Mouse (Mus musculus) CD4-positive, CD25-positive, alpha-beta regulatory T cell (primary cell): ENCODE results near the gene Rbm48. TPM values are rescaled to one million over a fixed set of nuclear protein-coding genes. Genes with fewer than 3 reads are reported as not detected.

Experiments
- polyA plus RNA-seq: library from polyadenylated mRNA; unstranded; fragments of 100-300 nt; shearing (Covaris generic); gene quantifications from one replicate; pipeline ENCODE4 v1.2.1, GENCODE M21; 2017

Rbm48 gene
- polyA plus RNA-seq, result 30.1 TPM

DNA sequence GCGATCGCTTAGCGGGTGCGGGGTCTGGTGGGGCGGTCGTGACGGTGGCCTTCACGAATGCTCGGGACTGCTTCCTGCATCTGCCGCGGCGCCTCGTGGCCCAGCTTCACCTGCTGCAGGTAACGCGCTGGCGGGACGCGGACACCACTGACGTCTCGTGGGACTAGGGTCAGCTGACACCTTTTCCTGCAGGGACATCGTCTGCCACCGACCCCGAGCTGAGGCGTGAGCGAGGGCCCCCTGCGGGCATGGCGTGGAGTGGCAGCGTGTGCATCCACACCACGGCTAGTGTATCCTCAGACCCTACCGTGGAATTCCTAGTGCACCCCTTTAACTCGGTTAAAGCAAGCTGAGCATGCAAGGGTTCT lies at the start of gene Rbm48:
Gene Rbm48 (minus strand): TSS at position 187 of the 368 bp plus-strand sequence.

DNA sequence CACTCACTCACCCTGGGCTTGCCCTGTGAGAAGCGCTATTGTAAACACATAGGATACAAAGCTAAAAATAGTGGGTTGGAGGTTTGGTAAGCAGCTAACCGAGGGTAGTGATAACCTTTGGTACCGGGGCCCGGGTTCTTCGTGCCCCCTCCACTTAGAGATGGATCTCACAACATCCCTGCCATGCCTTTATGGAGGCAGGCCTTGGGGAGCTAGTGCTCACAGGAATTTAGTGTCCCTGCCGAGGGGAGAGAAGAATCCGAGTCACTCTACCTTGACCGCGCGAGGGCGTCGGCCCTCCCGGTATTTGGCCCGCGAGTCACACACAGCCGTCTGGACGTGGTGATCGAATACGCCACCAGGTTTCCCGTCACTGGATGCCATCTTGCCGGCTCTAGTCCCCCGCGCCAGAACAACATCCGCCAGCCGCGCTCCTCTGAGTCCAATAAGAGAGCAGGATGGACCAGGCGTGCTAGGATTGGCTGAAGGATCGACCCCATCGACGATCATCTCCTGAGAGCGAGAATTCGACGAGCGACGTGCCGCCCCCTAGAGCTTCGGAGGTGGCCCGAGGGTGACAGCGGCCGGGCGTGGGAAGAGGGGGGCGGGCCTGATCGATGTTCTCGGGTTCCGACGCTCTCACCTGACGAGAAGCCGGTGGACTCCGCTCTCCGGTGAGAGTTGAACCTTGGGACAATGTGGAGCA lies 539 bp downstream of the Rbm48 start, which contains the start of gene Pex1:
Gene Pex1 (plus strand): TSS at position 374 of the 706 bp plus-strand sequence.

DNA sequence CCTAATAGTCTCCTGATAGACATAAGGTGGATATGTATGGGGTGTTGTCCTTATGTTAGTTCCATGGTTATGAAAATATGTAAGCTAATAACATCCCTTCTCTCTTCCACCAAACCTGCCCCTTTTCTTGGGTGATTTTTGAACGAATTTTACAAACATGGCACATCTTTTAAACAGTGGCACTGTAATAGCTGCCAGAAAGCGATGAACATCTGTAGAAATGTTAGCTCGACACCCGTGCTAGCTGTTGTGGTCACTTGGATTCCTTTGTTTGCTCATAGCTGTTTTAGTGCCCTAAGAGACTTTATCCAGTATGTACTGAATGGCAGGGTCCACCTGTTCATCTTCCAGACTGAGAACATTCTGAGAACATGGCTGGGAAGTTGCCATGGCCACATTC lies 25.1 kb downstream of the Rbm48 start, which contains the start of gene 1700109H08Rik:
Gene 1700109H08Rik (plus strand): TSS at position 301 of the 400 bp plus-strand sequence.

DNA sequence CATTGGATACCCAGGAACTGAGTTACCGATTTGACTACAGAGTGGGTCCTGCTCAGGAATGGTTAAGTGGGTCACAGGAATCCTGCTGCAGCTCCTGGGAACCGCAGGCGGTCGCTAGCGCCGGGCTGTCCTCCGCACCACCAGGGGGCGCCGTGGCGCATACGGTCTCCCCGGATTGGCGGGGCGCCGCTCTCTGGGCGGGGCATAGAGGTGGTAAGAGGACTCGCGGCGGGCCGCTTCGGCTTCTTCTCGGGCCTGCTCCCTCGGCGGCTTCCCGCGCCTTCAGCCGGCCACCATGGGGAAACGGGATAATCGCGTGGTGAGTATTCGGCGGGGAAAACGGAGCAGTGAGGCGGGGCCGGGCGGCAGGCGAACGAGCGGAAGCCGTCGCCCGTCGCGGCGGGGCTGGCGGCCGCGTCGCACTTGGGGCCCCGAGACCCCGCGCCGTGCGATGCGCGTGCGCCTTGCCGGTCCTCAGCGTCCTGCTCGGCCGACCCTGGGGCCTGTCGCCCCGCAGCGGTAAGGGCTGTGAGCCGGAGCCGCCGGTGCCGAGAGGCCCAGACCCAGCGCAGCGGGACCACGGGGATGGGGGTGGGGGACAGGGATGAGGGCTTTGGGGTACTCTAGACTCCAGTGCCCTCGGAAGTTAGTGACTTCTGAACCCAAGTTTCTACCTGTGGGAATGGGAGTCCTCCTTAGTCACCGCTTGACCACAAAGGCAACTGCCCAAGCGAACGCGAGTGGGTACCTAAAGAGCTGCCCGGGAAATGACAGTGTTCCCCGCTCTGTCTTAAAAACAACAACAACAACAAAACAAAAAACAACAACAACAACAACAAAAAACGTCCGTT lies 52.5 kb downstream of the Rbm48 start, which contains the start of gene Fam133b:
Gene Fam133b (plus strand): TSS at position 205 of the 851 bp plus-strand sequence.

Other genes with a start within 250 kb of the Rbm48 start
- 33.9 TPM for gene Fam133b, start 52.8 kb downstream of the Rbm48 start, polyA plus RNA-seq
- gene 1700109H08Rik, start 25.0 kb downstream of the Rbm48 start, polyA plus RNA-seq, result 7.7 TPM
- 14.6 TPM for gene Pex1, start 519 bp downstream of the Rbm48 start, polyA plus RNA-seq
- gene Tmbim7, start 54.6 kb upstream of the Rbm48 start, polyA plus RNA-seq, result not detected
- 23.0 TPM for gene Gatad1, start 60.6 kb upstream of the Rbm48 start, polyA plus RNA-seq
- 41.1 TPM for gene Ankib1, start 206.3 kb upstream of the Rbm48 start, polyA plus RNA-seq
- 74.4 TPM for gene Krit1, start 206.6 kb upstream of the Rbm48 start, polyA plus RNA-seq
- gene Lrrd1, start 248.6 kb upstream of the Rbm48 start, polyA plus RNA-seq, result 0.16 TPM